Mouse (Mus musculus): ENCODE measurements at regions not wholly inside any gene's neighbourhood (a gene's known extent, or its start where the extent isn't known, plus 50 kb on each side); places are given as distances from the start of the nearest gene placed in this dataset.

- DNase-seq (ENCODE audit: extremely low spot score in 1 of 2, low spot score in 1 of 2), result no peak
Observed at GRCm38 (mm10) chr9:112014796-112015195, 220.9 kb downstream of the Arpp21 start.

- DNase-seq (ENCODE audit: extremely low spot score in 1 of 2, low spot score in 1 of 2), result no peak
Observed at GRCm38 (mm10) chr9:111994401-111994800, 241.3 kb downstream of the Arpp21 start.

DNA sequence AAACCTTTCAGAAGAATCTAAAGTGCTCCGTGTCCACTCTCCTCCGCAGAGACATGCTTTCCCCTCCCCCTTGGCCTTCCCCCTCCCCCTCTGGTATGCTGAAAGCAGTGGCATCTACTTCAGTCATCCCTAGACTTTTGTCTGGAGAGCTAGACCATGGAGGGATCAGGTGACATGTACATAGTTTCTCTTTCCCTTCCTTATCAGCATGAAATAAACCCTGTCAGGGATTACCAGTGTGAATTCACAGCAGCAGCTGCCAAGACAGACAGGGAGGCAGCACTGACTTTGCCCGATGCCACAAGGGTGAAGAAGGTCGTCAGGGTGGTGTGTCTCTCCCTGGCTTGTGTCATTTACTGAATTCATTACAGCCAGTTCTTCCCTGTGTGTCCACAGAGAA, 241.9 kb downstream of the Arpp21 start:
- DNase-seq (ENCODE audit: extremely low spot score in 1 of 2, low spot score in 1 of 2), result no peak

DNA sequence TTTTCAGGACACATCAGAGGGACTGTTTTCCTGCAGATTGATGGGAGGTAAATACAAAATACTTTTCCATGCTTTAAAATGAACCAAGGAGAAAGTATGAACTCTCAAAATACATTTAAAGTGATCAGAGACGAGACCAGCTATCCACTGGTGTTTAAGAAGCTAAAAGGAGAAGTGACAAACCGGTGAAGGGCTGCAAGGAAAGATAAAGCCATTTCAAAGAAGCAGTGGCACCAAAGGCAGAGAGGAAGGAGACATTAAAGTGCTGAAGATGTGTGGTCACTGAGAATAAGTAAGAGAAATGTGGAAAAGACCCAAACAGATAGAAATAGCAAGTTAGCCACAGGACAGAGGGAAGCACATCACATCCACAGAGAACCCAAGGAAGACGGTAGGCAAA, 245.7 kb downstream of the Arpp21 start:
- no peak for DNase-seq (ENCODE audit: extremely low spot score in 1 of 2, low spot score in 1 of 2)

- no peak for DNase-seq (ENCODE audit: extremely low spot score in 1 of 2, low spot score in 1 of 2)
Observed at GRCm38 (mm10) chr9:111963405-111964037, 272.2 kb downstream of the Arpp21 start.

GRCm38 (mm10) chr9:111957799-111958198, 267.7 kb upstream of the Stac start:
- no peak for DNase-seq (ENCODE audit: extremely low spot score in 1 of 2, low spot score in 1 of 2)

GRCm38 (mm10) chr9:111939271-111940067, 249.3 kb upstream of the Stac start:
- DNase-seq (ENCODE audit: extremely low spot score in 1 of 2, low spot score in 1 of 2), result peak in 1 of 2 experiments; percentile 46

DNA sequence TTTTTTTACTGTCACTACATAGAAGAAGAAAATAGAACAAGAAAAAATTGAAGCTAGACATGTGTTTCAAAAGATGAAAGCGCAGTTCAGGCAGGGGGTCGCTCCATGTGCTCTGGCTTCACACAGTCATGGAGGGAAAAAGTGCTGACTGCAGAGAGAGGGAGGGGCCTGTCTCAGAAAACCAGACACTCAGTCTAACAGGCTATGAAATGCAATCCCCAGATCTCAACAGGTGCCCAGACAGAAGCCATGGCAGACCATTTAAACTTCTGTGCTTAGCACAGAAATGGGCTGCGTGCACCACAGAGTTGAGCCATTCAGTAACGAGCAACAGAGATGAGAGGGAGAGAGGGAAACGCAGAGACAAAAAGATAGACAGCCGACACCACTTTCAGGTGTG, 242.3 kb upstream of the Stac start:
- DNase-seq (ENCODE audit: extremely low spot score in 1 of 2, low spot score in 1 of 2), result no peak

DNA sequence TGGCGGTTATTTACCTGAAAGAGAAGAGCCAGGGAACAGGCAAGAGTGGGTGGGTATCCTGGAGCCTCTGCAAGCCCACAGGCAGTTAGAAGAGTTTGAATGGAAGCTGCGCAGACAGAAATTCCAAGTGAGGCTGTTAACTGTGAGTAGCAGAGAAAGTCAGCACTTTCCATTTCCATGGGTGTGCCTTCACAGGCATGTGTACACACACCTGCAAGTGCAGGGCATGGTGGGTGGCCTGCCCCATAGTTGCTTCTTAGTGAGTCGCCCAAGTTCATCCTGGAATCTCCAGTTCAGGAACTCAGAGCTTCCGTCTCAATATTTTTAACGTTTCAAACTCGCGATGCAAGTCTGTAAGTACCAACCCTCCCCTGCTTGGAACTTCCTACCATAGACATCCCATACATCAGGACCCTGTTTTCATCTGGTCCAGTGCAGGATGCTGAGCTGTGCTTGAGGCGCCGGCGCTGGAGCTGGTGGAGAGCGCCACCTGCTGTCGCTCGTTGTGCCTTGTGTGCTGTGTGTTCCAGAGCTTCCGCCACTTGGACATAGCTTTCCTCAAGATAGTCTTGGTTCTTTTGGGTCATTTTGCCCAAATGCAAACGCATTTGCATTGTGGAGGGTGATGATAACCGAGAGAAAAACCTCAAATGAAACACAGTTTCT, 228.3 kb upstream of the Stac start:
- peak; percentile 72 to 89 for DNase-seq (ENCODE audit: extremely low spot score in 1 of 2, low spot score in 1 of 2)

- DNase-seq (ENCODE audit: extremely low spot score in 1 of 2, low spot score in 1 of 2), result peak; percentile 40 to 67
Observed at GRCm38 (mm10) chr9:111916684-111917535, 226.8 kb upstream of the Stac start.

GRCm38 (mm10) chr9:111908806-111909205, 218.7 kb upstream of the Stac start:
- no peak for DNase-seq (ENCODE audit: extremely low spot score in 1 of 2, low spot score in 1 of 2)

- DNase-seq (ENCODE audit: extremely low spot score in 1 of 2, low spot score in 1 of 2), result no peak
Observed at GRCm38 (mm10) chr9:111900196-111900595, 210.0 kb upstream of the Stac start.

GRCm38 (mm10) chr9:111897626-111898025, 207.5 kb upstream of the Stac start:
- no peak for DNase-seq (ENCODE audit: extremely low spot score in 1 of 2, low spot score in 1 of 2)

DNA sequence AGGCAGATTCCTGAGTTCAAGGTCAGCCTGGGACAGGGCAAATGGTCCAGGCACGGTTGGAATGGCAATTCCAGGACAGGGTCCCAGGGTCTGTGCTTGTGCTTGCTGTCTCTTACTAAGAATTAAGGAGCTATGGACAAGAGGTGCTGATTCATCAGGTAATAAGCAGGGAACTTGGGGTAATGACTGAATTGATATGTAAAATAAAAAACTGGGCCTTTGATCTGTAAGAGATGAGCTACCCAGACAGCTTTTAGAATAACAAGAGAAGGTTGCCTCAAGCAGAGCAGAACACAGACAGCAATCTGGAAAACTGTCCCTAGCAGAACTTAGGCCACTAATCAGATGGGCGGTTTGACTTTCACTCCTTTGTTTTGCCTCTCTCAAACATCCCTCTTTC, 189.6 kb upstream of the Stac start:
- no peak for DNase-seq (ENCODE audit: extremely low spot score in 1 of 2, low spot score in 1 of 2)

DNA sequence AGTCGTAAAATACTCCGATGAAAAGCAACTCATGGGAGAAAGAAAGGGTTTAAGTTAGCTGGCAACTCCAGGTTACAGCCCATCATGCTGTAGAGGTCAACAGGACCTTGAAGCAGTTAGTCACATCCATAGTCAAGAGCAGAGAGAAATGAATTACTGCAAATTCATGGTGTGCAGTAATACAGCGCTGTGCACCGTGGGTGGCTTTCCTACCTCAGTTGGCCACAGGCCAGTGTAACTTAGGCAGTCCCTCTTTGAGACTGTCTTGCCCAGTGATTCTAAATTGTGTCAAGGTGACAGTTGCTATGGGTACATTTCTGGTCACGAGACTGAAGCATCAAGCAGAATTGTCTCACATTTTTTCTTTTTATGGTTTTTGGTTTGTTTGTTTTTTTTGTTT, 186.7 kb upstream of the Stac start:
- DNase-seq (ENCODE audit: extremely low spot score in 1 of 2, low spot score in 1 of 2), result no peak

- DNase-seq (ENCODE audit: extremely low spot score in 1 of 2, low spot score in 1 of 2), result no peak
Observed at GRCm38 (mm10) chr9:111870466-111870865, 180.3 kb upstream of the Stac start.

DNA sequence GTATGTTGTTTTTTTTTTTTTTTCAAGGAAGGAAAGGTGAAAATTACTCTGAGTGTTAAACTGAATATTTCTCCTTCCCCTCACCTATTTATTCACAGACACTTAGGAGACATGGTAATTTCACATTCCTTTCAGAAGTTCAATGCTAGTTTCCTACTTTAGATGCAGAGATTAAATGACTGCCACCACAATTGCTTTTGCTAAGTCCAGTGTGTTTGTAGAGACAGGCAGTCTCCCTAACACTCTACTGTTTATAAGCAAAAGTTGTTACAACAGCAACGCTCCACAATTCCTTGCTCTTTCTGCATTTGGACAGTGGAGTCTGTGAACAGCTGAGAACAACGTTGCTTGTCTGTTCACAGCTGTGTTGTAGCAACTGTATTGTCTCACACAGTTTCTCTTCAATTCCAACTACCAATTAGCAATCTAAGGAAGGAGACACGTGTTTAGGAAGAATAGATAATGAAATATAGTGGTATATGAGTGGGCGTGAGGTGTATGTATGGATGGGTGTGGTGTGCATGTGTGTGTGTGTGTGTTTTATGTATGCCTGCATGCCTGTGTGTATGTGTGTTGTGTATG, 179.7 kb upstream of the Stac start:
- DNase-seq (ENCODE audit: extremely low spot score in 1 of 2, low spot score in 1 of 2), result no peak

DNA sequence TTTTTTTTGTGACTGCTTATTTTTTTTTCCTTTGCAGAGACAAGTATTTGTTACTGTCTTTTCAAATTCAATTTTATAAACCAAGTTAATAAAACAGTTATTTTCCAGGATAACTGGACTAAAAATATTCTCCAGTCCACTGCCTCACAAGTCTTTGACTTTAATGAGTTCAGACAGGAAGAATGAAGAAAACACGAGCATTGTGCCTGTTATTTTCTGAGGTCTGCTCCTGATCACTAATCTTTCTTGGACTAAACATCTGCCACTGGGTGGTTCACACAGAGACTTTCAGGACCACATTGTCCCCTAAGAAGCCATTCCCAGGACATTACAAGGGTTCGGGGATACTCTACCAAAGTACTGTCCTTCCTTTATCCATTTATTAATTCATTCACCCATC, 167.9 kb upstream of the Stac start:
- no peak for DNase-seq (ENCODE audit: extremely low spot score in 1 of 2, low spot score in 1 of 2)

- DNase-seq (ENCODE audit: extremely low spot score in 1 of 2, low spot score in 1 of 2), result no peak
Observed at GRCm38 (mm10) chr9:111854976-111855375, 164.8 kb upstream of the Stac start.

DNA sequence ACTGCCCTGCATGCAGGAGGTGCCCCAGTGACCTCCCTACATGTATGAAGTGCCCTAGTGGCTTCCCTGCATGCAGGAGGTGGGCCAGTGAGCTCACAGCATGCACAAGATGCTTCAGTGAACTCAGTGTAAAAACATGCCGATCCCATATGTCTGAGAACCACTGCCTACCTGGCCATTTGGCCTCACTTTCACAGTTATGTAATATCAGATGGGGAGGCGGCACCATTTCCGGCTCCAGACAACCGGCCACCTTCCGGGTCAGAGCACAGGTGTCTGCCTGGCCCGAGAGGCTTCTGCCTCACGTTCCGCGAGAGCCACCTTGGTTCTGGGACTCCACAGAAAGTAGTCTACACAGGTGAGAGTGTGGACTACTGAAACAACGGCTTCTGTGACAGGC, 156.2 kb upstream of the Stac start:
- no peak for DNase-seq (ENCODE audit: extremely low spot score in 1 of 2, low spot score in 1 of 2)

Data from layer of hippocampus, postnatal 25 days (tissue).